Mouse (Mus musculus): ENCODE measurements around the gene Scgb1b17.
"Not testable (repeated sequence)": the region's sequence is repeated elsewhere in the genome, so short reads cannot be mapped to it uniquely, and the experiment has no call there.

The Scgb1b17 gene

DNA sequence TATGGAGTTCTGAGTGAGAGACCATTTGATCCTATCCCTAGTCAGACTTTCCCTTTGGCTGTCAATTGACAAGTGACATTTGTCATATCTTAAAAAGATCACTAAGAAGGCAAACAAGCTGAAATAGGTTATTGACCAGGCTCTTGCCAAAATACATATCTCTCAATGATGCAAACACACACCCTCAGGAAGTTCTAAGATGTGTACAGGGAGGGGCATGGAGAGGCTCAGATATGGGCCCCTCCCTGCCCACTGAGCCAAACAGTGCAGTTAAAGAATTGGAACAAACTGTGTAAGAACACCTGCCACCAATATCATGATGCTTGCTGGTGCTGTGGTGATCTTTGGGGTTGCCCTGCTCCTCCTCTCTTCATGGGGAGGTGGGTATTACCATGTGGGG, at the start of gene Scgb1b17:
TSS of gene Scgb1b17 (plus strand) at position 301 of the 400 bp plus-strand sequence.
- not testable (repeated sequence) for DNase-seq

DNA sequence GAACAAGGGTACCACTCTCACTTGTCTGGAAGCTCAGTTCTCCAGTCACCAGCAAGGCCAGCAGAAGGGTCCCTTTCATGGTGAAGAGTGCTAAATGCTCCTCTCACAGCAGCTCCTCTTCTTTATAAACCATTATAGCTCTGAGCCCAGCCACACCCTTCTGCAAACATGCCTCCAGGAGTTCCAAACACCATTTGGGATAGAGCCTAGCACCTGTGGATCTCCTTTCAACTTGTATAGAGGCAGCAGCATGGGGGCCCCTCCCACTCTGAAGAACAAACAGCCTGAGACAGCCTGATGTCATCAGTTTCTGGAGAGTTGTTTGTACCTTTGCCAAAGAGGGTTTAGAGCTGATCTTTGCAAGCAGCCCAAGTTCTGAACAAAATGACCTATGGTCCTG, 6.8 kb upstream of the Scgb1b17 start, which contains the start of gene Scgb2b17:
TSS of gene Scgb2b17 (minus strand) at position 101 of the 400 bp plus-strand sequence.
- not testable (repeated sequence) for DNase-seq
